Mouse (Mus musculus) brain, embryonic 18.5 days (tissue): ENCODE measurements at regions not wholly inside any gene's neighbourhood (a gene's known extent, or its start where the extent isn't known, plus 50 kb on each side); places are given as distances from the start of the nearest gene placed in this dataset.

Experiments
- DNase-seq: peaks from one replicate; pipeline ENCODE4 v3.0.0-alpha.2; 2012; ENCODE audit warnings: low read depth, low spot score

DNA sequence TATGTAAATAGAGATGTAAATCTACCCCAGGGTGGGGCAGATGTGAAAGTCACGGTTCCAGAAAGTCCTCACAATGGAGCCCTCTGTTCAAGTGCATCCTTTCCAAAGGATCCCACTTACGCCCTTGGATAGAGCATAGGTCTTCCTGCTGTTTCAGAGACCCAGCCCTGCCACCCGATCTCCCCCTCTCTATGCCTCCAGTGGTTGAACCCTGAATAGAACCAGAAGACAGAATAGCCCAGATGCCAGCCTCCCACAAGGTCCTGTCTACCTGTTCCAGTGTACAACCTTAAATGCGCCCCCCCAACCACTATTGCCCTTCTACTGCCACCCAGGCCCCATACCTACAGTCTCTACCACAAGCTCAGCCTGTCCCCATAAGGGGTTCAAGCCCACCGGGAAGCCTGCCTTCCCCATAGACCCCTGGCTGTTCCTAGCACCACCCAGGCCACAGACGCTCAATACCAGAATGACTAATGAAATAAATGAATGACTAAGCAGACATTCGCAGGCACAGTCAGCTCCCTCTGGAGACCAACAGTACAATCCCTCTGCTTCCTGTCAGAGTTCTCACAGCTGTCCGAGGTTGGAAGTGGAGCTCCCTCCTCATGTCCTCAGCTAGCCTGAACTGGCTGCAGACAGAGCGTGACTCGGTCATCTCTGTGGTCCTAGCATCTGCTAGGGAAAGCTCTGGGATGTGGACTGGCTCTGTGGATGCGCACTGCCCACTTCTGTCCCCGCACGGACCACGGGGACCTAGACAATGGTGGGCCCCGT is 133.4 kb upstream of the 1600014C23Rik start:
- no peak for DNase-seq

DNA sequence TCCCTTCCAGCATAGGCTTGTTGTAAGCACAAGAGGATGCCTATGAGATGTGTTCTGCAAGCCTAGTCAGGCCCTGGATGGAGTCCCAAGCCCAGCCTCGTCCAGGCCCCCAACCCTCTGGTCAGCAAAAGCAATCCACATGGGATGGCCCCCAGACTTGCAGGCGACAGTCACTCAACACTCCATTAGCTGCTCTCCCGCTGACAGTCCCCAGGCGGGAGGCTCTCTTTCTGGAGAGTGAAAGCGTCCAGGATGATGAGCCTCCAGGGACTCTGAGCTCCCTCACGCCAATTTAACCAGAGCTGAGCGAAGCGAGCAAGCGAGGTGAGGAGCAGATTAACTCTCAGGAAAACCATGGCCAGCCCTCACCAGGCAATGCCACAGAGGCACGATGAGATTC is 132.7 kb upstream of the 1600014C23Rik start:
- DNase-seq, result no peak

DNA sequence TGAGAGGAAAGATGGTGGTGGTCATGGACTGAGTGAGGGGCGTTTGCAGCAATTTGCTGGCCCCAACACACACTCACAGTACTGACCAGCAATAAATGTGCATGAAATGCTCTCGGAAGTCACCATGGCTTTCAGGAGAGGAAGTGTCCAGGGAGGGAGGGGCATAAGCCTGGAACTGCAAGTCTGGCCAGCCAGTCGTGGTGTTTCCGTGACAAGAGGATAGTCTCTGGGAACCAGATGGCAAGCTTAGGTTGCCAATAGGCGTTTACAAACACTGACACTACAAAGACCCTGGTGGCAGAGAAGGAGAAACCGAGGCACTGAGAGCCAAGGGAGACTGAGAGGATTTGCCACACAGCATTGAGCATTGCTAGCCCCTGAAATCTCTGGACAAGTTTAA is 132.3 kb upstream of the 1600014C23Rik start:
- DNase-seq, result no peak

DNA sequence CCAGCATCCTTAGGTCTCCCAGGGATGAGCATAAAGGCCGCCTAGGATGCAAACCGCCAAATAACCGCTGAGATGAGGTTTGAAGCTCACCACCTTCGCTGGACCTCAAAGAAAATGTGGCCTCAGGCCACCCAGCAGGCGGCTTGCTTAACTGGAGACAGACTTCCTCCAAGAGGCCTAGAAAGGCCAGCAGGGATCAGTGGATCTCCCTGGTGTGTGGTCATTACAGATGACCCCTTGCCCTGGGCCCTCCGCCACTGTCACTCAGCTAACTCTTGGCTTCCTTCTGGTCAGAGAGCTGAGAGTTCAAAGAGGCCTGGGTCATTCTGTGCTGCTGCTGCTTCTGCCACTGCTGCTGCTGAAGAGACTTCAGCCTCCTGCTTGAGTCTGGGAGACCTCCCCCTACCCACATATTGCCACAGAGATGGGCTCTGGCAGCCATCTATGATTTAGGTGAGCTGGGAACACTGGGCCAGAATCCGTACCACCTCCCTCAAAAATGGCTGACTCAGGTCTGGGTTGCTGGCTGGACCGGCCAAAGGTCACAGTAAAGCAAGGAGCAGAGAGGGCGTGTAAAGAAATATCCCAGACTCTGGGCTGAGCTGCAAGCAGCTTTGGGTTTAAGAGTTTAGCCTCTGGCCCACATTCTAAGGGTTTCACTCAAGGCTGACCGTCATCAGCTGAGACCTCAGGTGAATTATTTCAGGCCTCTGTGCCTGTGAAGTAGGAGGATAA is 130.0 kb upstream of the 1600014C23Rik start:
- no peak for DNase-seq

GRCm38 (mm10) chr17:45863031-45863430 is 129.4 kb upstream of the 1600014C23Rik start:
- no peak for DNase-seq

- DNase-seq, result no peak
These were observed 125.8 kb upstream of the 1600014C23Rik start for GRCm38 (mm10) chr17:45859441-45859840.

GRCm38 (mm10) chr17:45853931-45854653 is 120.4 kb upstream of the 1600014C23Rik start:
- no peak for DNase-seq

GRCm38 (mm10) chr17:45852402-45852801 is 118.8 kb upstream of the 1600014C23Rik start:
- DNase-seq, result no peak

- DNase-seq, result no peak
These were observed 118.2 kb upstream of the 1600014C23Rik start for GRCm38 (mm10) chr17:45851723-45852396.

DNA sequence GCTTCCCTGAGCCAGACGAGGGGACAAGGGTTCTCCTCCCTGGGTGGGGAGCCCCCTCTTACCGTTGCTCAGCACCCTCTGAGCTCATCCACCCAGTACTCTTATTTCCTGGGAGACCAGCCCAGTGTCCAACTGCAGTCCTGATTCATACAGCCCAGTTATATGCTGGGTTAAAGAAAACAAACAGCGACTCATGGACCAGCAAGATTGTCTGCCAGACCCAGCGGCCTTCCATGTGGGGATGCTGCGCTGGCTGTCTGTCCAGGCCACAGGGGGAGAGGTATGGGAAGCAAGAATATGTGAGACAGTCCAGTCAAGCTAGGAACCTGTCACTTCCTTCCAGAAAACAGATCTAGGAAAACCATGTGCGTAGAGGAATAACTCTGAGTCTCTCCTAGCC is 117.3 kb upstream of the 1600014C23Rik start:
- DNase-seq, result no peak

GRCm38 (mm10) chr17:45850174-45850573 is 116.5 kb upstream of the 1600014C23Rik start:
- no peak for DNase-seq

DNA sequence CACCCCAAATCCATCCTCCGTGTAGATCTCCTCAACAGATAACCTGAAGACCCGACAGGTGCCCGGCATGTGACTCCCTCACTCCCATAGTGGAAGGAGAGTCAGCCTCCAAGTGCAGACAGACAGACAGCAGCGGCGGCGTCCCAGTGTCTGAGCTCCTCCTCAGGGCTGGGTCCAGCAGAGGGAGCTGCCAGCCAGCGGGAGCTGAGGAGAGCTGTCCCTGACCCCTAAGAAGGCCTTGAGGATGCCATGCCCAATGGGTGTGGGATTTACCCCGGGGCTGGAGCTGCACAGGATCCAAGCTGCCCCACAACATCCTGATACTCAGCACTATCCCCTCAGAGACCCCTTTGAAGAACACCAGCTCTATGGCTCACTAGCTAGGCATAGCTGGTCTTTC is 115.0 kb upstream of the 1600014C23Rik start:
- no peak for DNase-seq

DNA sequence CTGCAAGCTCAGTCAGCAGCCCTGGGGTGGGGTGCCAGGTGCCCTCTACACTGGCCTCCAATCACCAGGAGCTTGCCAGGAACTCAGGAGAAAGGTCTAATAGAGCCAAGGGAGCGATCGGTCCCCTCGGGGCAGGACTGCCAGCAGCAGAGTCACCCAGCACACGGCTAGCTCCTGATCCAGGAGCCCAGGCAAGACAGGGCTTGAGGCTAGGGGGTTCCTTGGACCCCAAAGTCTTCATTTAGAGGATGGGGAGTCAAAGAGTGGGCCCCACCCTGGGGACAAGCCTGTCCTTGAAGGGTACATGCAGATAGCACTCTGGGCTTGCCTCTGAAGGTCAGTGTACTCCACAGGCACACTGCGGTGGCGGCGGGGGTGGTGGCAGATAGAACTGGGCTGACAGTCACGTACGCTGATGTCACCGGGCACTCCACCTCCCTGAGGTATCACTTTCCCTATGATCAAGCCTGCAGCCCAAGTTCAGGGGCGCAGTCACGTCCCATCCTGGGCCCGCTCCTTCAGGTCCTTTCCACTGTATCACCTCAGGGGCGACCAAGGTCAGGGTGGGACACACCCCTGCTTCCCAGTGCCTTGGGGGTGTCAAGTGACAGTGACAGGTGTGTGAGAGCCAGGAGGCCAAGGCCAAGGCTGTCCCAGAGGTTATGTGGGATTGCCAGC is 114.2 kb upstream of the 1600014C23Rik start:
- DNase-seq, result no peak

DNA sequence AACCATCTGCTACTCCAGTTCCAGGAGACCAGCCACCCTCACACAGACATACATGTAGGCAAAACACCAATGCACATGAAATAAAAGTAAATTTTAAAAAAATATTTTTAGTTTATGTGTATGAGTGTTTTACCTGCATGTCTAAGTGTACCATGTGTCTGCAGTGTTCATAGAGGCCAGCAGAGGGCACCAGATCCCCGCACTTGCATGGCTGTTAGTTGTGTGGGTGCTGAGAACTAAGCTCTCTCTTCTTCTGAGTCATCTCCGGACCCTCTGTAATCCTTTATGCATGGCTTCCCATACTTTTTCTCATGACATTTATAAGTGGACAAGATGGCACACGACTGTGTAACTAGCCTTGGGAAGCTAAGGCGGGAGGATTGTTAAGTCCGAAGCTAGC is 112.2 kb upstream of the 1600014C23Rik start:
- DNase-seq, result no peak

DNA sequence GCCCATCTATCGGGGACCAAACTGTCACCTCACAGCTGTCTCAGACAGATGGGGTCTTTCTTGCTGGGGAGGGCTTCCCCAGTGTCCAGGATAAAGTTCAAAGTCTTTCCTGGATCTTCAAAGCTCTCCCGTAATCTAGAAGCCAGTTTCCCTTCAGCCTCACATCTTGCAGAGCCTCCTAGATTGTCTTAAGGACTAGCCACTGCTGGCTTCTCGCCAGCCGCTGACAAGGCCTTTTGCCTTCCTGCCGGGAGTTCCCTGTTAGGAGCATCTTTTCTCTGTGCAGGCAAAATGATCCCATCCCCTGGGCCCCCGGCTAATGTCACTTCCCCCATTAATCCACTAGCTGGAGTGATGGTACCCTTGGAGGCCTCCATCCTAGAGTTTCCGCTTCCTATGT is 103.1 kb upstream of the 1600014C23Rik start:
- no peak for DNase-seq

- no peak for DNase-seq
These were observed 102.6 kb upstream of the 1600014C23Rik start for GRCm38 (mm10) chr17:45836253-45836652.

GRCm38 (mm10) chr17:45834518-45835071 is 101.0 kb upstream of the 1600014C23Rik start:
- DNase-seq, result no peak

DNA sequence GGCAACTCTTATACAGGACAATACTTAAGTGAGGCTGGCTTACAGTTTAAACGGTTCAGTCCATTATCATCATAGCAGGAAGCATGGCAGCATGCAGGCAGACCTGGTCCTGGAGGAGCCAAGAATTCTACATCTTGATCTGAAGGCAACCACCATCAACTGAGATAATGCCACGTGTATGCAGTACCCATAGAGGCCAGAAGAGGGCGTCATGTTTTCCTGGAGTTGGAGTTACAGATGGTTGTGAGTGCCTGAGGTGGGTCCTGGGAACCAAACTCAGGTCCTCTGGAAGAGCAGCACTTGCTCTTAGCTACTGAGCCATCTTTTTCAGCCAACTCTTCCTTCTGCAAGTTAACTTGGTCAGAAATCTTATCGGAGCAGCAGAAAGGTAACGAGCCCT is 96.7 kb upstream of the 1600014C23Rik start:
- DNase-seq, result no peak

GRCm38 (mm10) chr17:45829571-45829970 is 95.9 kb upstream of the 1600014C23Rik start:
- no peak for DNase-seq

DNA sequence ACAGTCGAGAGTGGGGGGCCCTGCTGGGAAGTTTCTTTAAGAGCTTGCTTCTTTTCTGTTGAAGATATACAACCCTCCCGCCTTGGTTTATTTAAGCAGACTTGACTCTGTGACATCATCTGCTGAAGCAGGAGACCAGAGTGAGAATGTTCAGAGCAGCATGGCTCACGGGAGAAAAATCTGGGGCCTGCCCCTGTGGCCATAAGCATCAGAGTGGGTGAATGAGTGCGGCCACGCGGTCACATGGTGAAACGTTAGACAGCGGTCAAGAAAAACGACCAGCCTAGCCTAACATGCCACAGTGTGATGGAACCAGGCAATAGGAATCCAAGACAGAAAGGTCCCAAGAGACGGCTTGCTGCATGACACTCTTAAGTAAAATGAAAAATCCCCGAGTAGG is 95.2 kb upstream of the 1600014C23Rik start:
- DNase-seq, result no peak

GRCm38 (mm10) chr17:45828284-45828824 is 94.7 kb upstream of the 1600014C23Rik start:
- DNase-seq, result no peak
